Mouse (Mus musculus) gastrocnemius, postnatal 4 days (tissue): ENCODE results near the gene Ddr2. TPM values are rescaled to one million over a fixed set of nuclear protein-coding genes. Genes with fewer than 3 reads are reported as not detected.
"Not testable (repeated sequence)": the region's sequence is repeated elsewhere in the genome, so short reads cannot be mapped to it uniquely, and the experiment has no call there.

Experiments used
- DNase-seq, 2 experiments: peaks; one replicate each; pipeline ENCODE4 v3.0.0; 2021 to 2022; ENCODE audit warnings: low spot score in 2 of 2, mixed read lengths in 2 of 2
- total RNA-seq, 2 experiments: library from RNA; stranded (reverse); gene quantifications; 2 replicates each; pipeline ENCODE4 v1.2.3; 2021

Ddr2 gene
- total RNA-seq, 2 experiments from 2014 or later, result 60.9 to 61.2 TPM

DNA sequence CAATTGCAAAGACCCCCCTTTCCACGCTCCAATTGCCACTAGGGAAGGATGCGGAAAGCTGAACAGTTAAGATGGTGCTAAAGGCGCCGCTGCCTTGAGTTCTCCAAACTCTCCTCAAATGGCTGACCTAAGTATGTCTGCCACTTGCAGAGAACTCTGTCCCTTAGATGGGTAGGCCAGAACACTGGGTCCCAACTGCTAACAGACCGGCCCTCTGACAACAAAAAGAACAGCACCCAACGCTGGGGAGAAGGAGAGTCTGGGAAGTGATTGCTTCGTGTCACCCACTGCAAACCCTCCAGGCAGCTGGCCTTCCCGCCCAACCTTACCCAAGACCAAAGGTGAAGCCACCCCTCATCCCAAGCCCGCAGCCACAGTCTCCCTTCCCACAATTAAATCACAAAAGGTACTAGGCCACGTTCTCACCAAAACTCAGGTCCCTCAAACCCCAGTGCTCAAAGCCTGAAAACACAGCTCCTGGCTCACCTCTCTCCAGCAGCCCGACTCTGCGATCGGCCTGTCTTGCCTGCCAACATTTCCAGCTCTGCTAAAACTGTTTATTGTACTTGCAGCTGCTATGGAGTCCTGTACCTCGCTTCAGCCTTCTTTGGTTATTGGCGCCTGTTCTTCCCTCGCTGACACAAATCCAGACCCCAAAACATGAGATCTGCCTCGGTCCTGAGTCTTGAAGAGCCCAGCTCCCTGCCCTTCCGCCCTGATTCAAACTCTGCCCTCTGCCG lies 616 bp downstream of the Ddr2 start:
- DNase-seq, result peak in 1 of 2 experiments; percentile 41

DNA sequence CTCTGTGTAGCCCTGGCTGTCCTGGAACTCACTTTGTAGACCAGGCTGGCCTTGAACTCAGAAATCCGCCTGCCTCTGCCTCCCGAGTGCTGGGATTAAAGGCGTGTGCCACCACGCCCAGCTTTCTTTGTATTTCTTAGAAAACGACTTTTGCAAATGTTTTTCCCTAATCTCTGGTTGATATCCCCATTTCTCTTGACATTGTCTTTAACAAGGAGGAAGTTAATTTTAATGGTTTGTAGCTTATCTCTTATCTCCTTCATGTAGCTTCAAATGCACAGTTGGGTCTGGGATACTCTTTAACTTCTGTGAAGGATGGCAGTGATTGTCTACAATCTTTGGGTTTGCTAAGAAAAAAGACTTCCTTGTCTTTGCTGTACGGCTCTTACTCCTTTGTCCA lies 7.7 kb downstream of the Ddr2 start:
- not testable (repeated sequence) for DNase-seq

DNA sequence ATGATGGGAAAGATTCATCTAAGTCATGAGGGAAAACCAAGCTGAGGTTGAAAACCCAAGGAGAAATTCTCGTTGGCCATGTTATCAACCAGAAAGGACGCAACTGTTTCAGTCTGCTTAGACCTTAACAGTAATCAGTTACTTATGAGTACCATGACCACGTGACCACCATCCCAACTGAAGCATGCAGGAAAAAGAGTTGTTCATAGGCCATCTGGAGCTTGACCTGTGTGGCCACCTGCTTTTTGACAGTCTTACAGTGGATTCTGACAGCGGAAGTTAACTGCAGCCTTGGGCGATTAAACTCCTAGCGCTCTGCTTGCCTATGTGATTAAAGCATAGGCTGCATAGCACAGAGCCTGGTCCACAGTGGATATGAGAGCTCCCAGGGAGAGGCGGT lies 23.9 kb downstream of the Ddr2 start:
- DNase-seq, result no peak

DNA sequence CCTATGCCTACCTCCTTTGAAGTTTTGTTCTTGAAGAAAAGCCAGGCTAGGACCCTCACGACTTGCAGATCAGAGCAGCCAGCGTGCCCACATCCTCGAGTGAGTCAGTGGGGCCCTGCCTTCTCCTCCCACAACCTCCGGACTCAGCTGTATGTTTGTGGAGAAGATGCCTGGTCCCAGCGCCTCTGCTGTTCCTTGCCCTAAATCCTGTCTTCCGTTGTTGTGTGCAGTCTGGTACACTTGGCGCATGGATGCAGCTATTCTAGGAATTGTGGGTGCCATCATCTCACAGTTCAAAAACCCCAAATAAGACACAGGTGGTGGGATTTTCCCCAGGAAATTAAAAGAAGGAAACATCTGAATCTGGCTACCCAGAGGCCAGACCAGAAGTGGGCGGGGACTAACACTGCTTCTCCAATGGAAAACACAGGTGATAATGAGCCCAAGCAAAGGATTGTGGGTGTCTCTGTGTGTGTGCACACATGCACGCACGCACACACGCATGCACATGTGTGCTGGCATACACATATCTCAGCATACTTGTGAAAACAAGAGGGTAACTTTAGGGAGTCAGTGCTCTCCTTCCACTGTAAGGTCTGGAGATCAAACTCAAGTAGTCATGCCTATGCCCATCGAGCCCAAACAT lies 26.3 kb downstream of the Ddr2 start:
- DNase-seq, result no peak

DNA sequence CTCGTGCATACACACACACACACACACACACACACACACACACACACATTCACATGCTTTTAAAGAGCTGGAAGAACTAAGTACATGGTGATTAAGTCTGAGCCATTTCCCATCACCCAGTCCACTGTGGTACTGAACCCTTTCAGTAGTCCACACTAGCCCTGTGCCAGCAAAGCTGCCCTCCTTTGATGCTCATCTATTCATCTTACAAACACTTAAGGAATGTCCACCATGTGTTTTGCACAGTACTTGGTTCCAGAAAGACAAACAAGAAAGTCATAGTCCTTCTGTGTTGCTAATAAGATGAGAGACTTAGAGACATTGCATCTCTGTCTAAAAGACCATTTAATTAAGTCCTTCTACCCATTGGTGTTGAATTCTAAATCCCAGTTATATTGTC lies 29.7 kb downstream of the Ddr2 start:
- DNase-seq, result no peak

DNA sequence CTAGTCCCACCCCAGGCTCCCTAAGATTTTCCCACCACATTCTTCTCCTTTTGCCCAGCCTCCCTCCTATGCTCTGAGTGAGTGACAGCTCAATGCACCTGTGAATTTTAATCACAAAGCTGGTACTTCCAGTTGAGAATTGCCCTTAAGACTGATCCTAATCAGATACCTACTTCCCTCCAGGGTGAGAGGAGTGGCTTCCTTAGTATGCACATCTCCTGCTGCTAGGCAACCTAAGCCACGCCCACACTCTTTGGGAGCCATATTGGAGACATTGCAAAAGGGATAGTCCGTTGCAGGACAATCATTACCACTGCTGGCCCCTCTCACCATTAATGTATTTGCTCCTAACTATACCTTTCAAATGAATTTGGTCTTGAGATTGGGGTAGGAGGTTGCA lies 31.1 kb downstream of the Ddr2 start:
- DNase-seq, result no peak

DNA sequence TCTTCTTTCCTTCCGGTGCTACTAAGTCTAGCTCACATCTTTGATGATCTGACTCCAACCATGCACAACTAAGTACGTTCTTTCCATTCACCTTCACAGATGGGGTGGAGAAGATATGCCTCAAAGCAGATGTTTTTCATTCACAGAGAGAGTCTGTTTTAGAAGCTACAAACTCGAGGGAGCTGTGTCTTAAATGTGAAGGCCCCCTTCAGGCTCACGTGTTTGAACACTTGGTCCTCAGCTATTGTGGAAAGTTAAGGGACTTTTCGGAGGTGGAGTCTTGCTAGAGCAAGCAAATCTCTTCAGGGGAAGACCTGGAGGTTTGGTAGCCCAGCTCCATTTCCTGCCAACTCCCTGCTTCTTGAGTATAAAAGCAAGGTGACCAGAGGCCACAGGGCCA lies 34.2 kb downstream of the Ddr2 start:
- no peak for DNase-seq

DNA sequence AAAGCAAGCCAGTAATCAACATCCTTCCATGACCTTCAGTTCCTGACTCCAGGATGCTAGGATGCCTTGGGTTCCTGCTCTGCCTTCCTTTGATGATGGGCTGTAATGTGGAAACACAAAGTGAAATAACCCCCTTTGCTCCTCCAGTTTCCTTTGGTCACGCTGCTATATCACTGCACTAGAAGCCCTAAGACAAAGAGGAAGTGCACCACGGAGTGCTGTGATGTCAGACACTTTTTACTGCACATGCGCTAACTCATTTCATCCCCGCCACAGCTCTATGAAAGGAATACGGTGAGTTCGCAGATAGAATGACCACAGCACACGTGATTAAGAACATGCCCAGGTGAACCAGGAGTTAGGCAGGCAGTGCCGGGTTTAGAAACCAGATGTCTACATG lies 36.8 kb downstream of the Ddr2 start:
- DNase-seq, result no peak

DNA sequence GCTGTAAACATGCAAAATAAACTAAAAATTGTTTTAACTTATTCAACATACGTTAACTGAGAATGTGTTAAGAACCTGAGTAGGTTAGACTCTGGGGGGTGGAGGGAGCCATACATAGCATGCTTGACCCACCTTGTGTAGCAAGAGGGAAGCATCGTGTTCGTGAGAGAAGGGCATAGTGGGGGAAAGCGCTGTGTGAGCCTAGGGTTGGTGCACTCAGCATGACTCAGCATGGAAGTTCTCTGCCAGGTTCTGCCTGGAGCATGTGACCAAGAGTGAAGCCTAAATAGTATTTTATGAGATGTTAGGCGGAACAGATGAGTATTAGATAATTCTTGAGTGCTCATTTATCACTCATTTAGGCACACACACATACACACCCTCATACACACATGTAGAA lies 41.4 kb downstream of the Ddr2 start:
- no peak for DNase-seq

DNA sequence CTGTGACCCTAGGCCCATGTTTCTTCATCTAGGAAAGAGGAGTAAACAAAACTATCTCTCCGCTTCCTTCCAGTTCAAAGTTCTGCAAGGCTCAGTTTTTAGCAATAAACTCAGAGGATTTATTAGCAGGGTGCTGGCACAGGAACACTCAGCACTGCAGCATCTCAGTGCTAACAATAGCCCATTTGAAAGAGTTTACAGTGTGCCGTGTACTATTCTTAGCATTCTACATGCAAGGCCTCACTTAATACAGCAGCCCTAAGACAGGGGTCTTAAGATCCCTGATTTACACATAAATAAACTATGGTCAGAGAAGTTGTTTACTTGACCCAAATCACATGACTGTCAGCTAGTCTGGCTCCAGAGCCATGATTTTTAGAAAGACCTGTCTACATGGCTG lies 44.6 kb downstream of the Ddr2 start:
- DNase-seq, result no peak

DNA sequence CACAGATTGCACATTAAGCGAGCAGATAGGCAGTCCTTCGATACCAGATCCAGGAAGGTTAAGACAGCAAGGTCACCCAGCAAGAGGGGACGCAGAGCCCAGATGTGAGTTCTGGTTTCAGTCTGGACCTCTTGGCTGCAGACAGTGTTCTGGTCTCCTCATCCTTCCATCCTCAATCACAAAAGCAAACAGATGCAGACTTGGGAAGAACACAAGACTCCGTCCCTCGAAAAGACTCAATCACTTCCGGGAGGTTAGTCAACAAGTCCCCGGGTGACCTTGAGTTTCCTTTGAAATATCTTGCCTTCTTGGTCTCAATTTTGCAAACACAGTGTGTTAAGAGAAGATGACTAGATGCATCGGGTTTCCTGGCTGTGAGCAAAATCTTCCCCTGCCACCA lies 45.6 kb downstream of the Ddr2 start:
- no peak for DNase-seq

DNA sequence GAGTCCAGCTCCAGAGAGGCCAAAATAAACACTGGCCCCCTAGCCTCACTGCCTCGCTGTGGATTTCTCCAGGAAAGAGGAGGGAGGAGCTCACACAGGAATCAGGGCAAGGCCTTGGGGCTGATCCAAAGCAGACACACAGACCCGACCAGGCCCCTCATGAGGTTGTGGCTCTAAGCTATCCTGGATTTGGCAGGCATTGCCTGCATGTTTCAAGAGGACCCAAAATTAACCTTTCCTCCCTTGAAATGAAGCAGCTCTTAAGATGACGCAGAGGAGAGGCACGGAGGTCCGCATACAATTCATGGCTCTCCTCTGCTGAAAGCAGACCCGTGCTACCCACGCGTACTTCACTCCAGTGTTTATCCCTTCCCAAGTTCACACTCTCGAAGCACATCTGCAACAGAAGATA lies 46.5 kb downstream of the Ddr2 start:
- DNase-seq, result peak in 1 of 2 experiments; percentile 20

DNA sequence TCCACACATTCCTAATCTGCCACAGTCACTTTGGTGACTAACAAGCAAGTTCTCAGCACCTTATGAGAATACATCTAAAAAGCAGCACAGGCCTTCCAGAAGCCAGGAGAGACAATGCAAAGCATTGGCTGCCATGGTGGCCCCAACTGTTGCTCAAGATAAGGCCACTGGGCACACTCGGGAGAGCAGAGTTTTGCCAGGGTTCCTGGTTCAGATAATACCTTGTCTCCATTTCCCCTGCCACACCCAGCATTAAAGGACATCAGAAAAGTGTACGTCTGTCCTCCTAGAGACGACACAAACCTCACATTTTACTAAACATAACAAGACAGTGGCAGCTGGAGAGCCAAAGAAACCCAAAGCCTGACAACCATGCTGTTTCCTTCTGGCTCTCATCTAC lies 50.3 kb downstream of the Ddr2 start:
- DNase-seq, result no peak

DNA sequence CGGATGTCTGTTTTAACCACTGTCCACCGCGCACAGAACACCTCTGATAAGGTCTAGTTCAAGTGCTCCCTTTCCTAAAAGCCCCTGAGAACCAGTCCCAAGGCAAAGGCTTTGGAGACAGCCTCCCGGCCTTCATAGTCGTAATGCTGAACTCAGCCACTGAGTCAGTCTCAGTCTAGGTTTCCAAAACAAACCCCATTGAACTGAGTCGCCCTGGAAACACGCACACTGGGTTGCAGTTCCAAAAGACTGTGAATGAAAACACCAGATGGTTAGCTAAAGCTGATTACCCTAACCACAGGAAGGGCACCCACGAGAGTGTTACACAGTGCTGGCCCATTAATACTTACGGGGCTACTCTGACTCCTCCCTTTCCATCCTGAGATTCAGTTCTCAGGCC lies 51.2 kb downstream of the Ddr2 start:
- no peak for DNase-seq

DNA sequence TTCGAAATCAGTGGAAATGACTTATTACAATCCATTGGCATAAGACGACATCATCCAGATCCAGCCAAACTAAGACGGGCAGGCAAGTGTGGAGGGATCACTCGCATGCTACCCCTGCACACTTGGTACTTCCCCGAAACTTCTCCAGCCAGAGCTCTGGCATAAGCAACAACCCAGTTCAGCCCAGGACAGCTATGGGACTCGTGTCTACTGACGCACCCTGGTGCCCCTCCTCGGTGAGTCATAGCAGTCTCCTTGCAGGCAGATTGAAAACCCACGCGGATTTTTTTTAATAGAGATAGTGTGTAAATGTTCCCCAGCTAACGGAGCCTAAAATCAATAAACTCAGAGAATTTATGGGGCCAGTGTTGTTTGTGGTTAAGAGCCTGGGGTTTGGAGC lies 52.5 kb downstream of the Ddr2 start:
- DNase-seq, result no peak

DNA sequence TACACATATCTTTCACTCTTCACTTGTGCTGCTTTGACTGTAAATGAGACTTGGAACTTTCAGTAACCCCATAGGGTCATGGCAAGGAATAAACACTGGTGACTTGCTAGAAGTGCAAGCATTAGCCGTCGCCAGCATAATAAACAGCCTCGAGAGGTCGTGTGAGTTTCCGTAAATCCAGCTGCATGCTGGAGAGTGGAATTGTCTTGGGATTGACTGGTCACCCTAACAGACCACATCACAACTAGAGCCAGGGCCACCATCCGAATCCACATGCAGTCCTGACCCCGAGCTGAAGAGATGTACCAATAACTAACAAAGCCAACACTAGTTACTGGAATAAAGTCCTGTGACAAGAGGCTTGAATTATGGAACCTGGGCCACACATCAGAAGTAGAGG lies 53.0 kb downstream of the Ddr2 start:
- DNase-seq, result no peak

DNA sequence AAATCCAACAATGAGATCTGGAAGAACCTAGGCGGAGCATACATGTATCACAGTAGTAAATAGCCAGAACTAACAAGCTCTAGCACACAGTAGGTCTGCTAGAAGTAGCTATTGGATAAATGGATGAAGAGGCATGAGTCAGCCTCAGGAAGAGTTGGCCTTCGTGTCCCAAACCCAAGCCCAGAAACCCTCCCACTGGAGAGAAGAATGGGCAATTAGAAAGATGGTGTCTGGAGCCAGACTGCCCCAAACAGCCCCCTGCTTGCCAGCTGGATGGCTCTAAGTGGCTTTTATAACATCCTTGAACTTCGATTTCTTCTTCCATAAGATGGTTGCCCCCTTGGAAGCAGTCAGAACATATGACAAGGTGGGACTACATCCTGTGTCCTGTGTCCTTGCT lies 53.6 kb downstream of the Ddr2 start:
- DNase-seq, result no peak

DNA sequence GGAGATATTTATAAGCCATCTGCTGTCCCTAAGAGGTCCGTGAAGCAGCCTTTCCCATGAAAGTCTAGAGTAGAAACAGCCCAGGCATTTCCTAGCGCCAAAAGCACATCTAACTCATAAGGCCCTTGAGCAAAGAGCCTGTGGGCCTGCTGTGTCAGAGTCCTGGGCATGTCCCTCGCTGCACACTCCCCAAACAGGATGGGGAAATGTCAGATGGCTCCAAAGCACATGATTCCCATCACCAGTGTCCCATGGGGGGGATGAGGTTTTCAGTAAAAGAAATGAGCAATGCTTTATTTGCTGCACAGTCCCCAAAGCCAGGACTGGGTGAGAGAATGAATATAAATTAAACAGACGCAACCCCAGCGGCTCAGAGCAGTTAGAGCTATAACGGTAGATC lies 54.3 kb downstream of the Ddr2 start:
- peak in 1 of 2 experiments; percentile 38 for DNase-seq

DNA sequence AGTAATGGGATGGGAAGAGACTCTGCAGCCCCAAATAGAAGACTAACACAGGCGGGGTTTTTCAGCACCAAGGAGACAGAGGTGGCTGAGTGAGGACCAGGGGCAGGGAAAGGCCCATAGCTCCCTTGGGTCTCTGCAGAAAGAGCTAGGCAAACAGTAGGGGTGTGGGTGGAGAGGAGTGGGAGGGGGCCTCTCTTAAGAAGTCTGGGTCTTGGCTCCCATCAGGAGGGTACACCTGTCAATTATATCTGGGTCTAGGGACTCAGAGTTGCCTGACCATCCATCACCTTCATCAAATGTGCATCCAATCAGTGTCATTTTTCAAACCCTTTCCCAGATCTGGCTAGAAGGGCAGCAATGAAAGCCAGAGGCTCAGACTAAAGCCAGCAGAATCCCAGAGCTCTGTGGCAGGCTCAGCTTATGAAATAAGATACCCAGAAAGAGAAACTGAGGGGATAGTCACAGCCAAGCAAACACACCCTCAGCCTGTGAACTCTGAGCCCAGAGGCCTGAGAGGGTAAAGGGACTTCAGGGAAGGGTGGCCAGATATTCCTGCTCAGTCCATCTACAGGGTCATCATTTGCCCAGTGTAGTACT lies 58.0 kb downstream of the Ddr2 start:
- no peak for DNase-seq

DNA sequence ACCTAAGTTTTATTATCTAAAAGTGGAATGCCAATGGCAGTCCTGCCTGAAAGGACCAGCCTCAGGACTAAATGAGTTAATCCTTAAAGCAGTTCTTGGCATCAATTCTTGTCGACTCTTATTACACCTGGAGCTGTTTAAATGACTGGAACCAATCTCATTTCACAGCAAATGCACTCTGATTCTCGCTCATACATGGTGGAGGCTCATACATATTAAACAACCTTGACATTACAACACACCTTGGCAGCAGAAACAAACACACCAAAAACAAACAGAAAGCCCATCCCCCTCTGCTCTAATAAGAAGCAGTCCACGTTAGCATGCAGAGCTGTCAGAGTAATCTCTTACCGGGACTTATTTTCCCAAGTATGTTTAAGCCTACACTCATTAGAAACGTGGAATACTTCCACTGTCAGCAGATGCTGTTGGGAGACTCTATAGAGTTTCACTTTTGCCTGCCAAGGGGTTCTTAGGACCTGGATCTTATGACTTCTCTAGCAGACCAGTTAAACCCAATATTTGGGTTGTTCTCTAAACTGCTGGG lies 58.9 kb downstream of the Ddr2 start:
- no peak for DNase-seq

DNA sequence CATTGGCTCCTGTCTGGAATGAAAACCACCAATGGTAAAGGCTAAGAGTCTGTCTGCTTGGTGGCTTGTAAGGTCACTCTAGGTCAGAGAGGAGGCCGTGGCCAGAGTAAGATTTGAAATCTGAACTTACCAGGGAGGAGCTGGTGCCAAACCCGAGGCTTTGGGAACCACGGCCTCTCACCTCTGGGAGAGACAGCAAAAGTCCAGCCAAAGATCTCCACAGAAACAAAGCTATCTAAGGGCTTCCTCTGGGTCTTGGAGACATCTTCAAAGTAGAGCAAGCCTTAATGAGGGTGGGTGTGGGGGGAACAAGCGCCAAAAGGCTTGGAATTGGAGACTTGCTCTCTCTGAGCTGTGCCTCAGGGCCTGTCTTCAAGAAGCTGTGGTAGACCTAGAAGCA lies 62.1 kb downstream of the Ddr2 start:
- no peak for DNase-seq

DNA sequence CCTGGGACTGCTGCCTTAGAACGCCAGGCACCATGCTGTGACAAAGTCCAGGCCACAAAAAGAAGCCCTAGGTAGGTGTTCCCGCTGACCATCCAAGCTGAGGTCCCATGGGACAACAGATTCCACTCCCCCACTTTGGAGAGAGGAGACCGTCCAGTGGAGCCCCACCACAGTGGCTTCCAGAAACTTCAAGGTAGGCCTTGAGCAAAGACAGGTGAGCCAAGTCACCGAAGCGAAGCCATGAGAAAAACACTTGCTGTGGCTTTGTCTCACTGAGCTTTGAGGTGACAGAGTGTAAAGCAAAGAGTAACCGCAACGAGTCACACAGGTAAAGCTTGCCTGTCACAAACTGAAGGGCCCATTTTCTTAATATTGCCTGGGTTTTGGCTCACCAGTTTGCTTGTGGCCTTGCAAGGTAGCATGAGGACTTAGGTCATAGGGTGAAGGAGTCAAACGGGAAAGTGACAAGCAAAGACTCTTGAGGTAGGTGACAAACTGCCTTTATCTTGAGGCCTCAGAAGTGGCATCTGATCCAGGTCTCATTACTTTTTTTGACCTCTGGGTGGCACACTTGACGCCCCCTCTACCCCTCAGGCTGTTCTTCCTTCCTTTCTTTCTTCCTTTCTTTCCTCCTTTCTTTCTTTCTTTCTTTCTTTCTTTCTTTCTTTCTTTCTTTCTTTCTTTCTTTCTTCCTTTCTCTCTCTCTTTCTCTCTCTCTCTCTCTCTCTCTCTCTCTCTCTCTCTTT lies 65.7 kb downstream of the Ddr2 start:
- no peak for DNase-seq
